Mouse (Mus musculus) urinary bladder, postnatal 10 days (tissue): ENCODE data around the gene Pglyrp2.

Experiments
- DNase-seq: peaks from one replicate; pipeline ENCODE4 v3.0.0; 2022; ENCODE audit warnings: low spot score

Gene Pglyrp2

DNA sequence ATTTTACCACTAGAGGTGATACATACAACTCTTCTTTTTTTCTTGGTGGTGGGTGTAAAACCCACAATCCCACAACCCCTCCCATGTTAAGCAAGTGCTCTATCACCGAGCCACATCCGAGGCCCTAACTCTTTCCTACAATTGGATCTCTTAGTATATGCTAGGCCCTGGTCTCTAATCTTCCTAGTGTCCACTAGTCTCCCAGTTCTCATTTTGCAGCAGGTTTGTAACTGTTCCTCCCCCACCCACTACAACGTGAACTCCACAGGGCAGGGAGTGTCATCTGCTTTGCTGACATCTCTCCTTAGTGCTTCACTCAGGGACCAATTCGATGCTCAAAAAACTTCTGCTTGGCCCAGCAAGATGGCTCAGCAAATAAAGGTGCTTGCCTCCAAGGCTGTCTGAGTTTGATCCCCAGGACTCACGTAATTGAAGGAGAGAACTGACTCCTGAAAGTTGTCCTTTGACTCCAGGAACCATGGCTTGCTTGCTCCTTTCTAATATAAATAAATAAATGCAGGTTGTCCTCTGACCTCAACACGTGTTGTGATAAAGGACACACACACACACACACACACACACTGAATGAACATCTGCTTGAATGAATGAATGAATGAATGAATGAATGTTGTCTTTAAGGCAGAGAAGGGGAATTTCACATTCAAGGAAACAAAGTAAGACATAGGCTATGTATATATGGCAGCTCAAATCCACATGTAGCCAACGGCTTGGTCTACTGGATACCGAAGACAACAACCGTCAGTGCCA lies 21.8 kb downstream of the Pglyrp2 start:
- DNase-seq, result no peak

DNA sequence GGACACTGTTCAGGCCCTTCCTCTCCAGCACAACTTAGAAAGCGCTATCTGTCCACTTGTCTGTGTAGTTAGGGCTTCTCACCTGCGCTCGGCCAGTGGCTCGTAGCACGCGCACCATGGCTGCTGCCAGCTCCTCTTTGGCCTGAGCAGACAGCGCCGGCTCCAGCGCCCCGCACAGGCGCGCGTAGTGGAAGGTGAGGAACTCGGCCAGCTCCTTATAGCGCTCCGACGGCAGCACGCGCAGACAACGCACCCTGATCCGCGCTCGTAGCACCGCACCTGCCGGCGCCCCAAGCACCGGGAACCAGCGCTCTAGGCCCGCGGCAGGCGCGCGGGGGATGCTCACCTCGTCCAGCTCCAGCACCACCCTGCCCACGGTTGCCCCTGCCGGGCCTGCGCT lies 27.7 kb downstream of the Pglyrp2 start:
- no peak for DNase-seq

DNA sequence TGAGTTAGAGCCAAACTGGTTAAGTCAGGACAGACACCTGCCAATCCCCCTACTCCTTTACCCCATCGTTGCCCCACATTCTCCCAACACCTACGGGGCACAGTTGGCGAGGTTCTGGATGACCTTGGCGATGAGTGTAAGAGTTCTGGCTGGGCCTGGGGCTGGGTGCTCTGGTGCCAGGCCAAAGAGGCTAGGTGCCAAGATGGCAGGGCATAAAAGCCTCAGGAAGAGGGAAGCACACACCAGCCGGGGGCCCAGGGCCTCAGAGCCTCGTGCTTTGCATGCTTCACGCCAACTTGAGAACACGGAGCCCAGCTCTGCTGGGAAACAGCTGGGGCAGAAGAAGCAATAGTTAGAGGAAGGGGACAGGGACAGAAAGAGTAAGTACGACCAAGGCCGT lies 30.0 kb downstream of the Pglyrp2 start:
- DNase-seq, result no peak

DNA sequence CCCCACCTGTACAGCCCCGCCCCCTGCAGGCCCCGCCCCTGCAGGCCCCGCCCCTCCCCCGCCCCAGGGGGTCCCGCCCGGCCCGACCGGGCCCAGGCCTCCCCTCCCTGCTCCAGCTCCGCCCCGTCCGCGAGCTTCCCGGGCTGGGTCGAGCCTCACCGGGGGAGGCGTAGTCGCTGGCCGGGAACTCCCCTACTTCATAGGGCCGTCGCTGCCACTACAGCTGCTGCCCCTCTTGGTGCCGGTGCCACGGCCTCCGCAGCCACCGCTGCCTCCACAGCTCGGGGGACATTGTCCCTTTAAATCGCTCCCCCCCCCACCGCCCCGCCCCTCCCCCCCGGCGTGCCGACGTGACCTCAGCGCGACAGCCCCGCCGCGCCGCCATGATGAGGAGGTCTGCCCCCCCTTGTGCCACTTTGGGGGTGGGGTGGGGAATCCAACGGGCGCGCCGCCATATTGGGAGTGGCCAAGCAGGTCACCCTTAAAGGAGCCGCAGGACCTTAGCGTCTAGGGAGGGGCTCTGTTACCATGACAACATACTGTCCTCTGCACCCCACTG lies 34.8 kb downstream of the Pglyrp2 start, which contains the start of gene Wiz:
Gene Wiz (minus strand): TSS at position 339 of the 559 bp plus-strand sequence.
- DNase-seq, result peak; percentile 85

DNA sequence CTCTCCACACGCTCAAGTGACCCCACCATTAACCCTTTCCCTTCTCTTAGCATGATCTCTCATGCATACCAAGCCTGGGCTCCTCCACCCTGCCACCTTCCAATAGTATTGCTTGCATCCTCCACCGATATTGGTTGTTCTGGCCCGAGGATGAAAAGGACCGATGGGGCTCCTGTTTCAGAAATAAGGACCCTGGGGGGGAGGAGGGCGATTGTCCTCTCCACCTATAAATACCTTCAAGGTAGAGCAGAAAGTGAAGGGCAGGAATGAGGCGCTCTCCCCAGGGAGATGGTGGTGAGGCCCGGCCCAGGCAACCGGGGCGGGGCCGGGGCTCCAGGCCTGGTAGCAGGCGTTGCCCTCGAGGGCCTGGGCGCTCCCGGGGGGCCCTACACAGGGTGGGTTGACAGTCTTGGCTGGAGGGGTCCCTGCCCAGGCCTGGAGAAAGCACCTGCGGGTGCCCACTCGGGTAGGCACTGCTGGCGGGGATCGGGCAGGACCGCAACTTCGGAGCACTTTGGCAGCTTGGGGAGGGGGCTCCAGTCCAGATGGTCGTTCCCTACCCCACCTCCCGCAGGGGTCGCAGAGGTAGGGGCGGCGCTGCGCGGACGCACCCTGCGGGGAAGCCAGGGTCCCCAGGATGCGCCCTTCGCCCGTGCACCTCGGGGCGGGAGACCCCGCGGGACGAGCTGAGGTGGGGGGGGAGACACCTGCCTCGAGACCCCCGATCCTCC lies 35.4 kb downstream of the Pglyrp2 start:
- no peak for DNase-seq

DNA sequence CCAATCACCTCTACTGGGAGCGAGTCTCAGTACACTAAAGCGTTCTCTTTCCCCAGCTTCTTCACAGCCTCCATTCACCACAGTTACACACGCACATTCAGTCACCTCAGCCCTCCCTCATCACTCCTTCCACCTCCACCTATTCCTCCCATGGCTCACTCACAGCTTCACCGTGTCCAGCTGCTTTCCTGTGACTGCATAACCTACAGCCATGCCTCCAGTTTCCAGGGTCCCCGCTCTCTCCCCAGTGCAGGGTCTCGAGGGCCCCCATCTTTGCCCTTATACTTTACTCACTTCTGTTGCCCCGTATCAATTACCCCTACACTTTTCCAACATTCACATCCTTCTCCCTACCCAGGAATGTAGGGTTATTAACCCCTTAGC lies 36.0 kb downstream of the Pglyrp2 start:
- no peak for DNase-seq

DNA sequence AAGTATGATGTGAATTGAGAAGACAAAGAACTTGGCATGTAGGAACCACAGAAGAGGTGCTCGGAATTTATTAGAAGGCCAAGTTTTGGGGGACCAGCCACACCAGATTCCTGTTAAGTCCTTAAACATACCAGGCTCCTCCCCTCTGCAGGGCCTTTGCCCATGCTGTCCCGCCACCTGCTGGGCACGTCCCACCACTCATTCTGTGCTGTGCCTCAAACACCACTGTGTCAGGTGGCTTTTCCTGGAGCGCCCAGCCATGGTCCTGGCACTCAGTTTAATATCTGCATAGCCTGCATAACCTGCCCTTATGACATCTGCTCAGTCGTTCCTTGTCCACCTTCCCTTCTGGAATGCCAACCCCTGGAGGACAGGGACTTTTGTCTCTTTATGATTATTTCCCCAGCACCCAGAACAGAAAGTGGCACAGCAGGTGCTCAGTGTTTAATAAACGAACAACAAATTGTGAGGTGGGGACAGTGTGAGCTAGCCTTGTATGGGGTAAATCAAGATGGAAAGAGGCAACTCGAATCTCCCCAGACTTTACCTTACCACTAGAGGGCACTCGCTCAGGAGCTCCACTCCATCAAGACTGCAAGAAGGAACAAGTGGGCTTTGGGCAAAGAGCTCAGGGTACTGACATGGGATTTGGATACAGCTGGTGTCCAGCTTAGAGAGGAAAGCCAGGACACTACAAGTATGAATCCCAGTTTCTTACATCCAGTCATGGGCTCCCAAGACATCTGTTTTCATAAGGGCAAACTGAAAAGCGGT lies 37.1 kb downstream of the Pglyrp2 start:
- DNase-seq, result no peak

DNA sequence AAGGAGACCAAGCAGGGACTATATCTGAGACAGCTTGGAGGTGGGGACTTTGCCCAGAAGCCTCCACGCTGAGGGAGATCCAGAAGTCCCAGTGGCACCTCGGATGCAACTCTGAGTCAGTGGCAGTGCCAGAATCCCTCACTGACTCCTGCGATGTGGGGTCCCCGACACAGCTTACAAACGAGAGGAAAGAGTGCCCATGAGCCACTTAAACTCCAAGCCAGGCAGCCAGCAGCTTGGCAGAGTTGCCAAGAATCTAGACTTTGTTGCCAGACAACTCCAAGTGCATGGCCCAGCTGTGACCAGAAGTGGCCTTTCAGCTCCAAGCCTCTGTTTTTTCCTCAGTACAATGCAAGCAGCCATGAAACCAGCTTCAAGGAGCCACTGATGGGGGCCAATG lies 40.3 kb downstream of the Pglyrp2 start:
- DNase-seq, result no peak

DNA sequence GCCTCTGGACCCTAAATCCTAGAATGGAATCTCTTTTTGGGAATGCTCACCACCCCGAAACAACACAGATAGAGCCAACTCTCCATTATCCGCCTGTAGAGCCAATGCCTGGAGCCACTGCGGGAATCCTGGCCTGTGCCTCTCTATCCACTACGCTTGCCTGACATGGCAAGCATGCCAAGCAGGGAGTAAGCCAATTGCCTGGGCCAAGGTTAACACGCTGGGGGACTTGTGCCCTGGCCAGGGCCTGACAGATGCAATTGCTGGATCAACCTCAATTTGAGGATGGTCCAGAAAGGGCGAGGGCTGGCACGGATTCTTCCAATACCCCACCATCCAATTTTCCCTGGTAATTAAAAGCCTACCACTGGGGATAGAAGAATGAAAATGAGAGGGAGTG lies 41.4 kb downstream of the Pglyrp2 start:
- no peak for DNase-seq

DNA sequence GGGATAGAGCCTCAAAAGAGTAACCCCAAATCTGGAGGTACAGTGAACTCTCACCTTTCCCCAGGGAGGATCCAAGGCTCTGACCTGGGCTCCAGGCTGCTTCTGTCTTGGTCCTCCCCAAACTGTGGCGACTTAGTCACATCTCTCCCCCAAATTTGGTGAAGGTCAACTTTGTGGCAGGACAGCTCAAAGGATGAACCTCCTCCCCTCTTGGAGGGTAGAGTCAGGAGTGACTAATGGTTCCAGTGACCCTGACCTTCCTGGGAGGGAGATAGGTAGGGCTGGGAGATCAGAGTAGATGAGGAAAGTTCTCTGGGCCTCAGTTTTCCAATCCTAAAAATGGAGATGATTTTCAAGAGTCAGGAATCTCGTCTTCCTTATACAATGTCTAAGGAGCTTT lies 45.2 kb downstream of the Pglyrp2 start:
- no peak for DNase-seq

DNA sequence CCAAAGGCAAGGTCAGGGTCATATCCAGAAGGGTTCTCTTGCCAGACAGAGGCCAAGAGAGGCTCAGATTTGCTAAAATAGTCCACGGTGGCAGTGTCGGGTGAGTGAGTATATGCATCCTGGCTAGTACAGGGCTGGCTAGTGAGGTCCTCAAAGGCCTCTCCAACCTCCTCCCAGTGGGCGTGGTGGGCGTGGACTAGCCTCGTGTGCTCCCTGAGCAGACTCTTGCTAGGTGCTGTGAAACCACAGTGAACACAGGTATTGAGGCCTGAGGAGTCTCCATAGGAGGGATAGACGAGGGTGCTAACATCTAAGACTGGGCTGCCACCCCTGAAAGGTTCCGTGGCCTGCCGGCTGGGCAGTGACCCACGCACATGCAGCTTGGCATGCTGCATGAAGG lies 46.8 kb downstream of the Pglyrp2 start:
- no peak for DNase-seq

DNA sequence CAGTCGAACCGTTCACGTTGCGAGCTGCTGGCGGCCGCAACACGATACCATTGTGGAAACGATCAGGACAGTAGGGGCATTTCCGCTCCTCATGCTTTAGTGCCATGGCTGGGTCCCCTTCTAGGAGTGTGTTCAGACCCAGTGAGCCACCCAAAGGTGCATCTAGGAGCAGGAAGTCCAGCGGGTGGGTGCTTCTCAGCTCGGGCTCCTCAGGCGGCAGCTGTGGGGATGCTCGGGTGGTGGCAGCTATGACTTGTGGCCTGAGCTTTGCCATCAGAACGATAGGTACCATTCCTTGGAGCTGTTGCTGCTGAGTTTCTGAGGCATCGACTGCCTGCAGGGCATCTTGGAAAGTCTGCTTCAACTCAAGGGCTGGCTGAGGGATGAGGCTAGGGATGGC lies 47.5 kb downstream of the Pglyrp2 start:
- DNase-seq, result no peak

DNA sequence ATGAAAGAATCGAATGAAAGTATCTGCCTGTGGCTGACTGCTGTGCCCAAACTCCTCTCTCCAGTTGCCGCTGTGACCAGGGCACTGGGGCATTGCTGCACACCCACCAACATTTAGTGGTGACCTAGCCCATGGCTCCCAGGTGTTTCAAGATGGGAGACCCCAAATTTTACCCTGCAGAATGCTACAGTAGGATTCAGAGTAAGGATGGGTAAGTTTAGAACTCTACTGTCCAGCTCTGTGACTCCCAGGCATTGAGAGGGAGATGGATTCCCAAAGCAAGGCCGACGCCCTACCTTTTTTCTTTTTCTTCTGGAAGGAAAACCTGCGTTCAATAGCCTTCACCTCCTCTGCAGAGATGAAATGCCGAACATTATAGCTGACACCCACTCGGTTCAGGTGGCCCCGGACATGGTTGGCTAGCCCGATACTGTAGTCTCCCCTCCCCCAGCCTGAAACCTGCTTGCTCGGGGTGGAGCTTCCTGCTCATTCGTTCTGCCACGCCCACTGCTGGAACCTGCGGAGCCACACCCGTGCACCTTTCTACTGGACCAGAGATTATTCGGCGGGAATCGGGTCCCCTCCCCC lies 54.9 kb downstream of the Pglyrp2 start:
- no peak for DNase-seq

DNA sequence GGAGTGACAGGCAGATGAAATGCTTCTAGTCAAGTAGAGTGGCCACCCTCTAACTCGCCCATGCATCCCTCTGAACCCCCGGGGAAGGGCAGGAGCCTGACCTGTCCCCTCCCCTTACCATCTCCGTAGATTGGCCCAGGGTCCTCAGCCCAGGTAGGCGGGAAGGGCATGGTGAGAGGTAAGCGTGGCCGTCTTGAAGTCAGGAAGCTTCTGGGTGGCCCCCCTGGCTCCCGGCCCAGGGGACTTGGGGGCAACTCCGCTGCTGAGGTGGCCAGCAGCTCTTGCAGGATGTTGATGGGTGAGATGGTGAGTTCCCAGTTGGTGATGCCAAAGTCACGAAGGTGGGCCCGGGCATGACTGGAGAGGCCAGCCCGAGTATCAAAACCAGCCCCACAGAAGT lies 56.3 kb downstream of the Pglyrp2 start:
- DNase-seq, result no peak

DNA sequence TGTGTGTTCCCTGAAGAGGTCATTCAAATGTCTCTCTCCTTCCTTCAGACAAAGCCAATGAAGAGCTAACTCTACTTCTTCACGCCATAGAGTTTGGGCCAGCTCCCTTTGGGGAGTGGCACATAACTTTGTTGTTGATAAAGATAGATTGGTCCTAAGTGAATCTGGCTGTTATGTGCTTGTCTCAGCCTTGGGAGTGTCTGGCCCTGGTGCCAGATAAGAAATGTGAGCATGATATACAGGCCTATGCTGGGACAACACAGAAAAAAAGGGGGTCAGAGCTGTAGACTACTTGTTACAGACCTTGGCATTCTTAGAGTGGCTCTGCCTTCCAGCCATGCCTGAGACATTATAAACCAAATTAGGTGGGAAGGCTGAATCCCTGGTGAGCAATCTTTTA lies 58.7 kb downstream of the Pglyrp2 start:
- no peak for DNase-seq

DNA sequence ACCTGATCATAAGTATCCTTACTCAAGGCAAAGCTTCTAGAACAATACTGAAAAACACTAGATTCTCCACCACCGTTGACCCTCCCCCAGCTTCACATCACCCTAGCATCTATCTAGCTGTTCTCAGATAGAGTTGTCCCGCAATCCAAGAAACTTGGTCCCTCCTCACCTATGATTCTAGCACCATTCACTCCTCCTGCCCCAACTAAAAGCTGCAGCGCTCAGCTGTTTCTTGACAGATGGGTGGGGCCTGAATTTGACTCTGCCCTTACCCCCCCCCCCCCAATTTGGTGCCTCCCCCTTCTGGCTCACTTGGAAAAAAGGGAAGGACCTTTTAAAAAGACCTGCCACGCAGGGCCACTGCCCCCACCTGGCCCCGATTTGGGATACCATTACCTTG lies 59.1 kb downstream of the Pglyrp2 start:
- no peak for DNase-seq

DNA sequence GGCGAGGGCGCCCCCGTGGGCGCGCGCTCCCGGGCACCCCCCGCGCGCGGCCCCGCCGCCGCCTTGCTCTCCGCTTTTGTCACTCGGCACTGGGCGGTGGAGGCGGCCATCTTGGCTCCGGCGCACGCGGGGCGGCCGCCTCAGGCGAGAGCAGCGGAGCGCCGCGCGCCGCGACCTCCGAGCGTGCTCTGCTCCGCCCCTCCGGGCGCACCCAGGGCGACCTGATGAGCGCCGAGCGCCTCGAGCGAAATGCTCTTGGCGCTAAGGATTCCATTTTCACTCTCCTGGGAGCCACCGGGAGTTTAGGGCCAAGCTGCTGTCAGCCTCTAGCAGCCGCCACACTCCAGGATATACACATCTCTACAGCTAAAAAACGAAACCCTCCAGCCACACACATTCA lies 59.6 kb downstream of the Pglyrp2 start:
- no peak for DNase-seq

DNA sequence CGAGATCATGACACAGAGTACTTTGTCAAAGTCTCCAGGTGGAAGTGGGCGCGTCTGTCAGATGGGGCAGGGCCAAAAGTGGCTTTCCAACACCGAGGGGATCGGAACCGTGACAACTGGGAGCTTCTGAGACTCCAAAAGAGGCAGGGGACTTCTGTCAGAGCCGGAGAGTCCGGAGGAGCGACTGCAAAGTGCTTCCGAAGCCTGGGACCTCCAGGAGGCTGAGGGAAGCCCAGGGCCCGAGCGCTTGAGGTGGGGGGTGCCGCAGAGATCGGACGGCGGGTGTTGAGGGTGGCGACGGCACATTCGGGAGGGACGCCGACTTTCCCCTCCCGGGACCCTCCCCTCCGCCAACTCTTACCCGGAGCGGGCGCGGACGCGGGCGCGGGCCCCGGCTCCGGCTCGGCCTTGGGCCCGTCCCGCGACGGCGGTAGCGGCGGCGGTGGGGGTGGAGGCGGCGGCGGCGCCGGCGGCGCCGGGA lies 60.1 kb downstream of the Pglyrp2 start:
- no peak for DNase-seq

DNA sequence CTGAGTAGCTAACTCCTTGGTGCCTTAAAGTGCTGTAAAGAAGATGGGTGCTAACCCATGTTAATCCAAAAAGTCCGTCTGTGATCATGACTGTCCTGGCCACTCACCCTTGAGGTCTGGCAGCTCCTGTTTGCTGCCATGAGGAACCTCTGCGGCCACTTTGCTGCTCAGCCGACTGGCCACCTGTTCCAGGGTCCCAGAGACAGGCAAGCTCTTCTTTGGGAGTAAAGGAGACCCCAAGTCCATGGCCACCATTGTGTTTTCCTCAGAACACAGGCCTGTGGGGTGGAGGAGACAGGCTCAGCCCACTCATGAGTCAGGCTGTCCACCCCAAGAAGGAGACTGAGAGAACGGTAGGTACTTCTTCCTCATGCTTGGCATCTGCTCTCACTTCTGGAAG lies 61.3 kb downstream of the Pglyrp2 start:
- DNase-seq, result no peak
